Mouse (Mus musculus) testis, adult 2 months (tissue): ENCODE data around the gene Ncln. TPM values are rescaled to one million over a fixed set of nuclear protein-coding genes. Genes with fewer than 3 reads are reported as not detected.

Experiments used
- H3K27ac ChIP-seq: fragments of 200-500 bp; 2 replicates; pipeline ENCODE4 v1.5.1; 2012; ENCODE audit warnings: low read depth, low read length; ENCODE audit not compliant: control insufficient read depth, insufficient read depth
- H3K27me3 ChIP-seq: fragments of 200-500 bp; 2 replicates; pipeline ENCODE4 v1.6.1; 2012; ENCODE audit warnings: mild to moderate bottlenecking, low read length, moderate library complexity; ENCODE audit not compliant: control insufficient read depth, insufficient read depth
- H3K36me3 ChIP-seq: fragments of 200-500 bp; 2 replicates; pipeline ENCODE4 v1.6.1; 2012; ENCODE audit warnings: mild to moderate bottlenecking, low read length; ENCODE audit not compliant: control insufficient read depth, insufficient read depth
- H3K4me1 ChIP-seq: fragments of 200-500 bp; 2 replicates; pipeline ENCODE4 v1.6.1; 2012; ENCODE audit warnings: low read length; ENCODE audit not compliant: control insufficient read depth, insufficient read depth
- H3K4me3 ChIP-seq: fragments of 200-500 bp; 2 replicates; pipeline ENCODE4 v1.5.1; 2012; ENCODE audit warnings: low read depth, mild to moderate bottlenecking, low read length, moderate library complexity, mixed read lengths; ENCODE audit not compliant: control insufficient read depth
- CTCF ChIP-seq: fragments of 200-500 bp; IDR thresholded peaks from 2 replicates; pipeline ENCODE4 v1.5.1; 2012; ENCODE audit warnings: low read depth, mild to moderate bottlenecking, inconsistent platforms, low read length, moderate library complexity; ENCODE audit not compliant: control insufficient read depth, insufficient read depth, insufficient replicate concordance
- POLR2A ChIP-seq: fragments of 200-500 bp; IDR thresholded peaks from 2 replicates; pipeline ENCODE4 v1.6.1; 2012; ENCODE audit warnings: low read depth, mild to moderate bottlenecking, inconsistent platforms, low read length, moderate library complexity; ENCODE audit not compliant: control insufficient read depth
- polyA plus RNA-seq: library from polyadenylated mRNA; depleted of rRNA; stranded (reverse); fragments of >200 nt; gene quantifications from 2 replicates; pipeline ENCODE4 v1.2.3, GENCODE M21; 2012

The Ncln gene
- polyA plus RNA-seq, 1 experiment, result 71.3 TPM

DNA sequence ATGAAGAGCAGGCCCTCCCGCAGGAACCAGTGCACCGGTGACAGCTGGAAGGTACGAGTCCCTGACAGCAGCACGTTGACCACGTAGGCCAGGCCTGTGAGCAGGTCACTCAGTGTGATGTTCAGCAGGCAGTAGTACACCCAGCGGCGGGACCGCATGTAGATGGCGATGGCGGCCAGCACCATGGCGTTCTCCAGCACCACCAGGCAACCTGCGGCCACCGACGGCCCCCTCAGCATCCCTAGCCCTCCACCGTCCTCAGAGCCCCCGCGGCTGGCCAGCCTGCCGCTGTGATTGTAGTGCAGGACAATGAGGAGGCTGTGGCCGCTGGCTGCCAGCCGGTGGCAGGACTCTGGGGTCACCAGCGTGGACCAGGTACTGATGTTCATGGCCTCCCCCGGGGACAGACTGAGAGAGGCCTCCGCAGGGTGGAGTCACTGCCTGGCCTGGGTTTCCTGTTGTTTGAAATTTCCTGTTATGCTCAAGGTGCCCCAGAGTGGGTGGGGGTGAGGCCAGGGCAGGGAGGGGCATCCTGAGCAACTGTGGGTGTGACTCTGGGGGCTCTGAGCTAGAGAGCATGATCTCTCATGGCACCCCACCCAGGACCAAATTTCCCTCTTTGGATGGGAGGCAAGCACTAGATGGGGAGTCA is 3.2 kb upstream of the Ncln start:
- Histone ChIP-seq H3K36me3 (no peaks in the 10 kb centered on the region), H3K27ac (no peak overlapping the region), H3K27me3 (no peaks in the 10 kb centered on the region), H3K4me3 (no peak overlapping the region), H3K4me1 (peaks cover 14% of the 10 kb centered on the region)
- TF ChIP-seq POLR2A, result no peak
- no peak for TF ChIP-seq CTCF

DNA sequence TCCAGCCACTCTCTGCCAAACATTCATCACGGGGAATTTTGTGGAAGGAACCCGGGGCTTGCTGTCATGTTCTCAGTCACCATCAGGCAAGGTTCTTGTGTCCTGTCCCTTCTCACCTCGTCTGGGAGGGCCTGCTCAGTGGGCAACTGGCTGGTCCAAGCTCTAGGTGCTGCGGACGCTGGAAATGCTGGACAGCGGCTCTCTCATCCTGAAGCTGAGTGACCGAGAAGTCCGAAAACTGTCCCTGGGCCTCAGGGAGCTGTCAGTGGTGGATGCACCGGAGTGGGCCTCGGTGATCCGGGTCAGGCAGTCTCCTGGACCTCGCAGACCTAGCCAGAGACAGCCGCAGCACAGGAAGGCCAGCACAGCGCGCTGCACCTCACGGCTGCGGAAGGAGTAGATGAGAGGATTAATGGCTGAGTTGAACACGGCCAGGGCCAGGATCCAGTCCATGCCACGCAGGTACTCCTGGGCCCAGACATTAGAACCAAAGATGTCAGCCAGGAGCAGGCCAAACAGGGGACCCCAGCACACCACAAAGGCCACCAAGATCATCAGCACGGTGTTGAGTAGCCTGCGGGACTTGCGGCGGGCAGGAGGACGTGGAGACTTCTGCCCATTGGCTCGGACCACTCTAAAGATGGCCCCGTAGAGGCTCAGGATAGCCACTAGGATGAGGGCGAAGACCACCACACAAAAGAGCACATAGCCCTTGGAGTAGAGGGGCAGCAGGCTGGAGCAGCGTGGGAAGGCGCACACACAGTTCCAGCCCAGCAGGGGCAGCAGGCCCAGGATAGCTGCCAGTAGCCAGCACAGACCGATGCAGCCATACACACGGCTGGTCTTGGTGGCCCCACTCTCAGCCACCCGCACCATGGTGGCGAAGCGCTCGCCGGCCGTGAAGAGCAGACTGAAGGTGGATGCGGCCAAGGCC is 2.4 kb upstream of the Ncln start:
- TF ChIP-seq CTCF (peak; percentile 27; the same call in 1 of the 2 replicates), POLR2A (no peak)
- H3K27me3 ChIP-seq, result no peaks in the 10 kb centered on the region
- no peaks in the 10 kb centered on the region for H3K36me3 ChIP-seq
- H3K4me1 ChIP-seq, result peaks cover 14% of the 10 kb centered on the region
- H3K4me3 ChIP-seq, result no peak overlapping the region
- no peak overlapping the region for H3K27ac ChIP-seq

DNA sequence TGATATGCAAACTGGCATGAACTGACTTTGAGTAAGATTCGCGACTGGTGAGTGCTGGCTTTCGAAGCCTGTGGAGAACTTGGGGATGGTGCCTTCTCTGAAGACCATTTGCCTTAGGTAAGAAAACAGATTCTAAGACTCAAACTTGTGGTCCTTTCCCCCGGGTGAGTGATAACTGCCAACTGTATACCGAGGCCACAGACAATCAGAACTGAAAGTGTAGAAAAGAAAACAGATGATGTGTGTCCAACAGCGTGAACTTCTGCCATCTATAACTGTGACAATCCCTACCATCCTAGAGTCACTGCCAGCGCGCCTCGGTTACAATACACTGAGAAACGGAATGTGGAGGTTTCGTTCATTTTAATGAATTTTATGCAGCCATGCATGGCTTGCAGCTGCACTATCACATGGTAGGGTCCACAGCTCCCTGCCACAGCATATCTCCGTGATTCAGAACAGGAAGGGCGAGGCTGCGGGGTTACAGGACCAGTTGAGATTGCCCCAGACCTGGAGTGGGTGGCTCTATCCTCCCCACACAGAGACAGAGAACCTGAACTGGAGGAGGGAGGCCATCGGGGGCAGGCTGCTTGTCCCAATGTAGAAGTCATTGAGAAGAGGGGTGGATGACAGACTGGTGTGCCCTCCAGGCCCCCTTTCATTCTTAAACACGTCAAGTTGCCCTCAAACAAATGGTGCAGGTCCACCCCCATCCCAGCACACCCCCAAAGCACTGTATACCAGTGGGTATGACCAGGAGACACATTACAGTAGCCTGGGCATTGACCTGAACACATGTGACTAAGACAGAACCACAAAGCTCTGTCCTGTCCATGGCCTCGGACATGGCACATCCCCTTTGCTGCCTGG is 1.4 kb upstream of the Ncln start:
- Histone ChIP-seq H3K4me1 (peaks cover 10% of the 10 kb centered on the region), H3K4me3 (no peak overlapping the region), H3K36me3 (no peaks in the 10 kb centered on the region), H3K27ac (no peak overlapping the region), H3K27me3 (no peaks in the 10 kb centered on the region)
- TF ChIP-seq POLR2A, result no peak
- TF ChIP-seq CTCF, result no peak

DNA sequence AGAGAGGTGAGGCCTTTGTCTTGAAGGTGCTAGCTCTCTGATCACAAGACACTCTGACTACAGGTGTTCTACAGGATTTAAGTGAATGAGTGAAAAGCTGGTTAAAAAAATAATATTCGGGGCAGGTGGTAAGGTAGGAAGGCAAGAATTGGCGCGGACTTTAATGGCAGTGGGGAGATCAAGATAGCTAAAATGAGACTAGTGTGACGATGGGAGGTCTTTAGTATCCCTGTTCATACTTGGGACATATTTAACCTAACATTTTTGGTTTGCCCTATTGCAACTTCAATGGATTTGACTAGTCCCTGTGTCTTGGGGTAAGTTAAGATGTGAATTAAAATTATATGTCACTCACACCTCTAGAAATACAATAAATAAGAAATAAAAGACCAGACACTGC is 777 bp upstream of the Ncln start:
- peaks cover 10% of the 10 kb centered on the region for H3K4me1 ChIP-seq
- H3K27ac ChIP-seq, result no peak overlapping the region
- H3K4me3 ChIP-seq, result no peak overlapping the region
- H3K36me3 ChIP-seq, result no peaks in the 10 kb centered on the region
- H3K27me3 ChIP-seq, result no peaks in the 10 kb centered on the region
- TF ChIP-seq POLR2A (no peak), CTCF (no peak)

DNA sequence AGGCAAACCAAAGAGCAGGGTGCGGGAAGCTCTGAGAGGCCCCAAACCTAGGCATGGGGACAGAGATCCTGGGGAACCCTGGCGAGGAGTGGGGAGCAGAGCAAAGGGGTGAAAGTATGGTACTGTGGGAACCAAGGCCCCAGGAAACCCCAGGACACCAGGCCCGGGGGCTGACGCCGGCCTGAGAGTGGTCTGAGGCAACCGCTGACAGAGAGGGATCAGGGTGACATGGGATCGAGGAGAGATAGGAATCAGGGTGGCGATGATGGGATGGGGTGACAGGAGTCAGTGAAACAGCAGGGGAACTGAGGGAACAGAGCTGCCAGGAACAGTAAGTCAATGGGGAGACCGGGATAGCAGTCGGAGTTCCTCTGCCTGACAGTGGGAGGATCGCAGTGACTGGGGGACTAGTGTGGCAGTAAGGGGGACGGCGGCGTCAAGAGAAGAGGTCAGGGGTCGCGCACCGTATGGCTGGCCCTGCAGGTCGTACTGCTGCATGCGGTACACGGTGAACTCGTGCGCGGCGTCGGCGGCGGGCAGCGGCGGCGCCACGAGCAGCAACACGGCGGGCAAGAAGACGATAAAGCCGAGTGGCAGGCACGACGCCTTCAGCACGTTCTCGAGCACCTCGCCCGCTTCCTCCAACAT is 452 bp downstream of the Ncln start:
- no peaks in the 10 kb centered on the region for H3K27me3 ChIP-seq
- H3K36me3 ChIP-seq, result no peaks in the 10 kb centered on the region
- peak overlapping the region; percentile 99 for H3K4me3 ChIP-seq
- H3K4me1 ChIP-seq, result peaks cover 10% of the 10 kb centered on the region
- TF ChIP-seq CTCF (no peak), POLR2A (no peak)
- peak overlapping the region; percentile 65 for H3K27ac ChIP-seq

DNA sequence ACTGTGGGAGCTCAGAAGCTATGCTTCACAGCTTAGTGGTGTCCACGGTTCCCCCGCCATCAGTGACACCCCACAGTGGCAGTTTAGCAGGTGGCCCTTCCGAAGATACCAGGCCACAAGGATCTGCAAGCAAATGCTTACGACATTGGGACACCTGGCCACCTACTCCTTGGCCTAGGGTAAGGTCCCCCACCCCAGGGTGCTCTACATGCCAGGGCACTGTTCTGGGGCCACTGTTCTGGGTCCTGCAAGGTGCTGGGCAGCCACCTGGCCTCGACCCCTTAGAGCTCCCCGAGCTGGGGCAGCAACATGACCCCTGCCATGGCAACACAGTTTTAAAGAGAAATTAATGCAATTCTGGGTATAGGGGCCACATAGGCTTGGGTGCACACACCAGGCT is 1.0 kb downstream of the Ncln start:
- Histone ChIP-seq H3K4me1 (peaks cover 10% of the 10 kb centered on the region), H3K27ac (no peak overlapping the region), H3K27me3 (no peaks in the 10 kb centered on the region), H3K36me3 (no peaks in the 10 kb centered on the region), H3K4me3 (peak overlapping the region; percentile 99)
- TF ChIP-seq POLR2A (no peak), CTCF (no peak)
